Mouse (Mus musculus): Measurements from ENCODE around the gene Sertad4.

Sertad4 gene

DNA sequence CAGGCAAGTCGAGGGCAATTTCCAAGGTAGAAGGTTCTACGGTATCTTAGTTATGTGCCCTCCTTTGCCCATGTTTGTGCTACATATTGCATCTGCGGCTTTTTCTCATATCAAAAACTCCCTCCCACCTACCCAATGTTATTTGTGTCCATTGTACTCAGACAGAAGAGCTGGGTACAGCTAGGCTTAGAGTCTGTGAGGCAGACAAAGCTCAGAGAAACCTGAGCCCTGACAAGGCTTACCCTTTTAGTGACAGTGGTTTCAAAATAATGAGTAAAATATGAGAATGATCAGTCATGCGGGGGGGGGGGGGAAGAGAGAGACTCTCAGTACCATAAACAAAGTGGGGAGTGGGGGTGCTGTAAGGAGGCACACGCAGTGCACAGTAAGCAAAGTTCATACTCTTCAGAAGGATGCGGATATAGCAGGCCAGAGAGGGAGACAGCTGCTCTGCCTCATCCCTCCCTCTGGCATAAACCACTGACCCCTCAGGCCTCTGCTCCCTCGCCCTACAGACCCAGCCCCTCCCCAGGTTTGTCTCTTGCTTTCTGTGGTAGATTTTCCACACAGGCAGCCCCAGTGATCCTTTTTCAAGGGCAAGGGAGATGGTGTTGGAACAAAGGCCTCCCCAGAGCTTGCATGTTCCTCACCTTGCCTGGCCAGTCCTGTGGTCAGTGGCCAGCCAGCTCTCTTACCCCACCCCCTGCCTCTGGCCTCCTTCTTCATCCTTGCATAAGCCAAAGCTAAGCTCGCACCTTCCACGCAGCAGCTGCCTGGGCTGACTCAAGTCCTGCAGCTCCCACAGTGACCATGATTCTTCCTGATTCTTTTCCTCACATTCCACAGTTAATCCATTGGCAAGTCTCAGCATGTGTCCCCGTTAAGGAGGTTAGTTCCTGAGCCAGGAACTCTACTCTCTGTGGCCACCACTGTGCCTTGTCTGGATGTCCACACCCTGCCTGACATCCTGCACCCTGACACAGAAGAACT, 49.1 kb downstream of the Sertad4 start:
- peak; percentile 28 to 56 for DNase-seq (ENCODE audit: low spot score in 2 of 2)

DNA sequence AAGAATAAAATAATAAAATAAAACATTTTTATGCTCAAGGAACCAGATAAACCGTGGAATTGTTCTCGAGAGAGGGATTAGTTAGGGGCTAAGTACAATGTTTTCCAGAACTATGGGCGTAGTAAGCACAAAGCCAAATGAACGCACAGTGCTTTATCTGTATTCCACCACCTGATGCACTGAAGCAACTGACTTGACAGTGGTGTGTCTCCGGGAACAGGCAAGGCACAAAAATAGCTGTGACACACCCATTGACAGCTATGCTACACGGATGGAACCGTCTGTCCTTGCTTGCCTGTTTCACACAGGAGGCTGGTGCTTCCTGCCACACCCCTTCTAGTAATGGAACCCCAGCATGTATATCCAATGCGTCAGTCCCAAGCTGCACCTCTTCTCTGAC, 55.2 kb downstream of the Sertad4 start:
- no peak for DNase-seq (ENCODE audit: low spot score in 2 of 2)

DNA sequence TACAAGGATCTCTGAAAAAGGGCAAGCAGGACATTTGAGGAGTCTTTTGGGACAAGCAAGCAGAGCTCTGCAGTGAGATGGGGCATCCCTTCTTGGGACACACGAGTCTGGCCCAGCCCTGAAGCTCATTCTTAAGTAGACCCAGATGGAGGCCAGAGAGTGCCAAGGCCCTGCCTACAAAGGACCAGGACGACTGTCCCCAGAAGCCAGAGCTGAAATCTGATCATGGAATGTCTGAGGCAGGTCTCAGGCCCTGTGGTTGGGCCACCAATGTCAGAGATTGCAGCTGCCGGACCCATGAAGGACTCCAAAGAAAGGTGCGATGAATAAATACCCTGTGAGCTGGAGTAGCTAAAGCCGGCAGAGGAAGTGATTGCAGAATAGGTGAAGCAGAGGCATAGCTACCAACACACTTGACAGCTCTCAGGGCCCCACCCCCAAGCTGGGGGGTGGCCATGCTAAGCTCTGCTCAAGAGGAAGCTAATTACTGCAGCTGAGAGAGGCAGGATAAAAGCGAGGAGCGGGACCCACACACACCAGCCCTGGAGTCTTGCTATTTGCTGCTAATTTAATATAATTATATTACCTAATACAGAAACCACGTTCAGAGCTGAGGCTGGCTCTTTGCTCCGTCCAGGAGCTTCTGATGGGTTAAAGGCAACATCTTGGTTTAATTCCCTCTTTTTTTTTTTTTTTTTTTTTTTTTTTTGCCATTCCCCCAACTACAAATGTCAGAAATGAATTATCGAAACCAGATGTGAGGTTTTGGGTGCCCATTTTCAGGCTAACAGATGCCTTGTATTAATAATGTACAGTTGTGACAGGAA, 56.2 kb downstream of the Sertad4 start:
- DNase-seq (ENCODE audit: low spot score in 2 of 2) = no peak

DNA sequence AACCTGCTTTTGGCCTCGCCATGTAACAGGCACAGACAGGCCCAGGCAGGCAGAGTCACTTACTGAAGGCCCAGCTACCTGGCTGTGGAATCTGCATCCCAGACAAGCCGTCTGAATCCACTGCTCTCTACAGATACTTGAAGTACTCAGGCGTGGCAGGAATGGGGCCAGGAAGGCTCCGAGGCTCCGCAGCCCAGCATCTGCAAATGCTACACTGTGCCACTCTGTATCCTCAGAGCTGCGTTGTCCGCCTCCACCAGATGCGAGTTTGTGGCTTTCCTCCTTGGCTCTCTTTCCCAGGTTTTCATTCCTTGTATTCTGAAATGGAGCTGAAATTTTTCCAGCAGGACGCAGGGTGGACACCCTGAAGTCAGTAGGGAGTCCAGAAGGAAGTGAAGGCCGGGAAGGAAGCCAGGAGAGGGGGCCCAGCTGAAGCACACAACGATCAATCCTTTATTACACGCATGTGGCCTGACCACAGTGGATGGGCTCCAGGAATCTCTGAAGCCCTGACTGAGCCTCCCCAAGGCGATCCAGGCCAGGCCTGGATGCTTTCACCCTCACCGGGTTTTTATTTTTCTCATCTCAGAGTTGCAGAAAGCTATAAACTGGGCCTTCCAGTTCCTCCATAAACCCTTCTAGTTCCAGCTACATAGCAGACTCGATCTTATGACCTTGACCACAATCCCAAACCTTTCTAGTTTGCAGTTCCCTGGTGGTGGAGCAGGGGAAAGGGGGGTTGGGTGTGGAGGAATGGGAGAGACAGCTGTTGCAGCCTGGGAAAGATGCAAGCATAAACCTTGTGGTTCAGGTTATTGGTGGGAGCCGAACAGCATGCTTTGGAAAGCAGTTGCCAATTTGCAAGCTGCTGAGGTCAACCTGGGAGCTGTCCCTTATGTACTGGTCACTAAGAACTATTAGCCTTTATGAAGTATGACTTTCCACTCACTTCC, 57.1 kb downstream of the Sertad4 start:
- DNase-seq (ENCODE audit: low spot score in 2 of 2) = no peak

DNA sequence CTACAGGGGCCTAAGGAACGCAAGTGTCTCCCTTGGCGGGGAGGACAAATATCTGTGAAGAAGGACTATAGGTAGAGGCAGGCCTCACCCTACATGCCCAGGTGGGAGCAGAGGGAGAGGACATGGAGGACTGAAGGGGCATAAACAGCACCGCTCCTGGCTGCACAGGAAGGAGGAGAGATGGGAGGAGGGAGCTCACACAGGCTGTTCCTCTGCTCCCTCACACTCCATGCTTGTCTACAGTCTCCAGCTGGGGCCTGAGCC, 58.6 kb downstream of the Sertad4 start:
- no peak for DNase-seq (ENCODE audit: low spot score in 2 of 2)

DNA sequence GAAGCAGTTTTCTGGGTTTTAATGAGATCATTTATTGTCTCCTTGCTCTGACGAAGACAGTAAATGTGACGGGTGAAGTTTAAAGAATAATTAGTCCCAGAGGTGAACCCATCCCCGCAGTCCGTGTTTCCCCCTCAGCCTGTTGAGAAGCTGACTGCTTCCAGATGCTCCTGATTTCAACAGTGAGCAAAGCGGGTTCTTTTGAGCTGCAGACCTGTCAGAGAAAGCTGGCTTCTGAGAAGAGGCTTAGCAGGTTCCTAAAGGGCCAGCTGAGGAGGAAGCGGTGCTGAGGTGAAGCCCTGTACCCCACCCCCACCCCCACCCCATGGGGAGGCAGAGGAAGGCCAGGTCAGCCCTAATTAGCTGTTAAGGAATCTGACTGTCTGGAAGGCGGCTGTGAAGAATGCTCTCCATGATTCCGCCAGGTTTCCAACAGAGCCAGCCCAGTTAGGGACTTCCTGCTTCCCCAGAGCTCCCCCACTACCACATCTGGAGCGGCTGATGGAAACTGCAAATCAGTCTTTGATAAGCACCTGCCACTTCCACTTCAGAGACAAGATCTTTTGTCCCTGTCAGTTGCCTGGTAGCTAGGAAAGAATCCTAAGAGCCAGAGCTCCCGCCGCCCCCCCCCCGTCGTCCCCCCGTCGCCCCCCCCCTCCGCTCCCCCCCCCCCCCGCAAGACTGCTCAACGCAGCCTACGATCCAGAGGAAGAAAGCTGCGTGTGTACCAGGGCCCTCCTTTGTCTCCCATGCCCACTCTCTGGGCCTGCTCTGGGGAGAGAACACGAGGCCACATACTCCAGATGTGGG, 59.1 kb downstream of the Sertad4 start:
- DNase-seq (ENCODE audit: low spot score in 2 of 2) = no peak

DNA sequence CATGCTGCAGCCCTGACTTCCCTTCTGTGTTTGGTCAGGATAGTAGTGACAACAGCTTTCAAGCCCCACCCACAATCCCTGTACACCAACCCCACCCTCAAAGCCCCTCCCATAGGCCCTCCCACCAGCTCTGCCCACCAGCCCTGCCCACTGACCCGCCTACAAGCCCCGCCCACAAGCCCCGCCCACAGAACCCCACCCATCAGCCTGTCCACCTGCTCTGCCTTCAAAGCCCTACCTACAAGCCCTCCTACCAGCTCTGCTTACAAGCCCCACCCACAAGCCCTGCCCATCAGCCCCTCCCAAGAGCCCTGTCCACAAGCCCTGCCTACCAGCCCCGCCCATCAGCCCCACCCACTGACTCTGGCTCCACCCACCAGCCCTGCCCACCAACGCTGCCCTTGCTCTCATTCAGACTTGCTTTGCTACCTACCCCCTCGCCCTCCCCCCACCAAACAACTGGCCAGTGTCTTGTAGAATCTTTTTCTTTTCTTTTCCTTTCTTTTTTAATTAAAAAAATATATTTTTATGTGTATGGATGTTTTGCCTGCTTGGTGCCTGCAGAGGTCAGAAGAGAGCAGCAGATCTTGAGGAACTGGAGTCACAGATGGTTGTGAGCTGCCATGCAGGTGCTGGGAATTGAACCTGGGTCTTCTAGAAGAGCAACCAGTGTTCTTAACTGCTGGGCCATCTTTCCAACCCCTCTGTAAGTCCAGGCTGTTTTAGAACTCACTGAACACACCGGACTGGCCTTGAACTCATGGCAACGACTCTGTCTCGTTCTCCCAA, 60.4 kb downstream of the Sertad4 start:
- no peak for DNase-seq (ENCODE audit: low spot score in 2 of 2)
